Mouse (Mus musculus) CD4-positive naive resting alpha-beta T cell, adult 76 days (primary cell): Measurements from ENCODE around the gene Nkx1-2. TPM values are rescaled to one million over a fixed set of nuclear protein-coding genes. Genes with fewer than 3 reads are reported as not detected.

Experiments used
- total RNA-seq: library from RNA; stranded (reverse); gene quantifications from one replicate; pipeline ENCODE4 v1.2.4, GENCODE M21; 2023

The Nkx1-2 gene
- total RNA-seq, result not detected

GRCm38 (mm10) chr7:132599071-132599975, at the start of gene Nkx1-2:
Nkx1-2 (minus strand) TSS chr7:132599637.

GRCm38 (mm10) chr7:132610468-132611318, 11.3 kb upstream of the Nkx1-2 start, which contains the start of gene Lhpp:
Lhpp (plus strand) TSS chr7:132610638.

DNA sequence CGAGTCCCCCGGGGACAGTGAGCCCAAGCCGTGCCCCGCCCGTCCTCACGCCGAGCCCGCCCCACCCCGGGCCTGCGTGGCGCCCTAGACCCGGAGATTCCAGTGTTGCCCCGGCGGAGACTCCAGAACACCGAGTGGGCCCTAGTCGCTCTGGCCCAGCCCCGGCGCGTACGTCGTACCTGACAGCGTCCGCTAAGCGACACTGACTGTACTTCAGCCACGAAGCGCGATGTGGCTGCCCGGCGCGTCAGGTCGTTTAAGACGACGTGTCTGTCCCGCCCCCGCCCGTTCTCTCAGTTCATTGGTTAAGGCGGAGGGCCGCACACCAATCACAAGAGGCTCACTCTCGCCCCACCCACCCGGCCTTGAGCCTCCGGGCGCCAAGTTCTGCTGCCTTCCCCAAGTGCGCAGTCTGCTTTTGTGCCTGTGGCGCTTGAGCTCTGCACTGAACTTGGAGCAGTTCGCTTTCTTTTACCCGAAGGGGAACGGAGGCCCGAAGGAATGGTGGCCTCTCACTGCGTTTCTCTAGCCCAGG, 23.3 kb downstream of the Nkx1-2 start, which contains the start of gene Oat:
Oat (minus strand) TSS at position 283 of the 535 bp plus-strand sequence.

Other genes starting within 250 kb of the Nkx1-2 start
- gene Oat, start 23.2 kb downstream of the Nkx1-2 start, total RNA-seq, result 79.1 TPM
- gene Lhpp, start 11.0 kb upstream of the Nkx1-2 start, total RNA-seq, result 2.3 TPM
- 103 TPM for gene Fam53b, start 214.2 kb upstream of the Nkx1-2 start, total RNA-seq